Mouse (Mus musculus) stomach, embryonic 14.5 days (tissue): ENCODE results near the gene Gimap4. TPM values are rescaled to one million over a fixed set of nuclear protein-coding genes. Genes with fewer than 3 reads are reported as not detected.

ENCODE experiments used
- ATAC-seq: fragments of 200-750 bp; cut with Nextera tagmentation; 2 replicates; pipeline ENCODE4 v1.8.0; 2017; ENCODE audit warnings: low read depth, moderate TSS enrichment; ENCODE audit not compliant: insufficient number of reproducible peaks, insufficient read depth, low FRiP score
- H3K27ac ChIP-seq: fragments of 300-500 bp; sonication (generic); 2 replicates; pipeline ENCODE4 v1.5.1; 2014; ENCODE audit warnings: mild to moderate bottlenecking, low read length, moderate library complexity, mixed read lengths
- H3K27me3 ChIP-seq: fragments of 300-500 bp; sonication (generic); 2 replicates; pipeline ENCODE4 v1.6.1; 2014; ENCODE audit warnings: low read length, control low read depth, mixed read lengths; ENCODE audit not compliant: control insufficient read depth, insufficient read depth
- H3K36me3 ChIP-seq: fragments of 300-500 bp; sonication (generic); 2 replicates; pipeline ENCODE4 v1.6.1; 2014; ENCODE audit warnings: mild to moderate bottlenecking, control low read depth, low read length, moderate library complexity, mixed read lengths; ENCODE audit not compliant: control insufficient read depth, insufficient read depth
- H3K4me1 ChIP-seq: fragments of 300-500 bp; sonication (generic); 2 replicates; pipeline ENCODE4 v1.6.1; 2014; ENCODE audit warnings: low read length, control low read depth, mixed read lengths; ENCODE audit not compliant: control insufficient read depth, insufficient read depth
- H3K4me2 ChIP-seq: fragments of 300-500 bp; sonication (generic); replicated peaks from 2 replicates; pipeline ENCODE4 v1.6.1; 2014; ENCODE audit warnings: low read depth, low read length, control low read depth
- H3K4me3 ChIP-seq: fragments of 300-500 bp; sonication (generic); 2 replicates; pipeline ENCODE4 v1.5.1; 2014; ENCODE audit warnings: low read depth, low read length, control low read depth
- H3K9ac ChIP-seq: fragments of 300-500 bp; sonication (generic); replicated peaks from 2 replicates; pipeline ENCODE4 v1.6.1; 2014; ENCODE audit warnings: low read depth, mild to moderate bottlenecking, control low read depth, low read length, moderate library complexity, mixed read lengths
- H3K9me3 ChIP-seq: fragments of 300-500 bp; sonication (generic); 2 replicates; pipeline ENCODE4 v1.6.1; 2016; ENCODE audit warnings: low read depth, low read length, control low read depth; ENCODE audit not compliant: control insufficient read depth
- whole genome bisulfite sequencing: fragments of 180-500 bp; shearing (Covaris S2); extraction: QIAGEN DNeasy Blood & Tissue Kit; methylation state at CpG from one replicate; pipeline ENCODE4 v1.1.7; 2014; 5-methylcytosine and 5-hydroxymethylcytosine counted together
- polyA plus RNA-seq: library from polyadenylated mRNA; unstranded; fragments of >200 nt; fragmentation: Nextera tagmentation; extraction: Ambion mirVana; gene quantifications from 2 replicates; pipeline ENCODE4 v1.2.1, GENCODE M21; 2014

Gimap4 gene
- polyA plus RNA-seq, 1 experiment from 2014 or later = 17.5 TPM

- ATAC-seq = no peak
- WGBS = 41% methylated on average over 5 of the region's 5 CpGs
- no peaks in the 10 kb centered on the region for H3K4me1 ChIP-seq
- H3K4me2 ChIP-seq = no peak overlapping the region
- no peak overlapping the region for H3K27ac ChIP-seq
- no peaks in the 10 kb centered on the region for H3K36me3 ChIP-seq
- H3K9me3 ChIP-seq = no peaks in the 10 kb centered on the region
- no peak overlapping the region for H3K4me3 ChIP-seq
- no peak overlapping the region for H3K9ac ChIP-seq
- H3K27me3 ChIP-seq = no peaks in the 10 kb centered on the region
Observed at GRCm38 (mm10) chr6:48700251-48701075, 16.1 kb downstream of the Gimap4 start.

DNA sequence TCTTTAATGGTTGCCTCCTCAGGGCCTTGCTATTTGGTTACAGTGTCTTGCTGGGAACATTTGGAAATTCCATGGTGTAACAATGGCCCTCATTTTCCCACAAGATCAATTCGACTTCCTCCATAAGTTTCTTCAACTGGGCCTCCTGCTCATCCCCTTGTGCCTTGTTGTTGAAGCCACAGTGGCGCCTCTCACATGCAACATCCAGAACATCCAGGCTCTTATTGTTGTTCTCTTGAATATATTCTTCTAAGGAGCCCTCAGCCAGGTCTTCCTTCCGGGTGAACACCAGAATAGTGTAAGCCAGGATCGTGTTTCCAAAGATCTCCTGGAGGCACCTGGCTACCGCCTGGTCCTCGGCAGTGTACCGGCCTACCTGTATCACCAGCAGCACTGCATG, 17.8 kb downstream of the Gimap4 start:
- 82% methylated on average over 7 of the region's 7 CpGs for WGBS
- ATAC-seq = no peak
- H3K27ac ChIP-seq = no peak overlapping the region

GRCm38 (mm10) chr6:48702601-48703000, 18.3 kb downstream of the Gimap4 start:
- no peak overlapping the region for H3K4me2 ChIP-seq
- H3K9me3 ChIP-seq = no peaks in the 10 kb centered on the region
- H3K27me3 ChIP-seq = no peaks in the 10 kb centered on the region
- H3K4me3 ChIP-seq = no peak overlapping the region
- no peak overlapping the region for H3K9ac ChIP-seq
- H3K4me1 ChIP-seq = no peaks in the 10 kb centered on the region
- ATAC-seq = no peak
- no peaks in the 10 kb centered on the region for H3K36me3 ChIP-seq
- WGBS = 71% methylated on average over 5 of the region's 5 CpGs
- no peak overlapping the region for H3K27ac ChIP-seq

More for the DNA sequence above, 17.8 kb downstream of the Gimap4 start:
- Histone ChIP-seq H3K36me3 (no peaks in the 10 kb centered on the region), H3K4me1 (no peaks in the 10 kb centered on the region), H3K9ac (no peak overlapping the region), H3K27me3 (no peaks in the 10 kb centered on the region), H3K4me2 (no peak overlapping the region), H3K9me3 (no peaks in the 10 kb centered on the region), H3K4me3 (no peak overlapping the region)

GRCm38 (mm10) chr6:48704146-48704545, 19.8 kb downstream of the Gimap4 start:
- H3K4me3 ChIP-seq = no peak overlapping the region
- H3K27ac ChIP-seq = no peak overlapping the region
- H3K36me3 ChIP-seq = no peaks in the 10 kb centered on the region
- no peaks in the 10 kb centered on the region for H3K9me3 ChIP-seq
- no peaks in the 10 kb centered on the region for H3K27me3 ChIP-seq
- H3K9ac ChIP-seq = no peak overlapping the region
- no peaks in the 10 kb centered on the region for H3K4me1 ChIP-seq
- no peak for ATAC-seq
- H3K4me2 ChIP-seq = no peak overlapping the region

DNA sequence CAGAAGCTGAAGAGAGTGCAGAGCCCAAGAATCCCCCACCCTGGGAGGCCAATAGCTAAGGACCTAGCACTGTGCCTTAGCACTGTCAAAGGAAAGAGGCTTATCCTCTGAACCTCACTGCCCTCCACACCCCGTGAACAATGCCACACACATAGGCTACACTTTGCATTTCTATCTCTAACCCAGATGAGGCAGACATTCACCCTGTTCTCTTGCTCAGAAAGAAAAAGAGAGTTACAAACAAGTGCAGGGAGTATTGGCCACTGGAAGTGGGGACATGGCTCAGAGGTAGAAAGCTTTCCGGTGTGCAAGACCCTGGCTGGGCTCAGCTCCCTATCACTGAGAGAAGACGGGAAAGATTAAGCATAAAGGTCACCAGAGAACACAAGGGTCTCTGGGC, 21.8 kb downstream of the Gimap4 start:
- no peak overlapping the region; the same call in 1 of the 2 replicates for H3K9ac ChIP-seq

DNA sequence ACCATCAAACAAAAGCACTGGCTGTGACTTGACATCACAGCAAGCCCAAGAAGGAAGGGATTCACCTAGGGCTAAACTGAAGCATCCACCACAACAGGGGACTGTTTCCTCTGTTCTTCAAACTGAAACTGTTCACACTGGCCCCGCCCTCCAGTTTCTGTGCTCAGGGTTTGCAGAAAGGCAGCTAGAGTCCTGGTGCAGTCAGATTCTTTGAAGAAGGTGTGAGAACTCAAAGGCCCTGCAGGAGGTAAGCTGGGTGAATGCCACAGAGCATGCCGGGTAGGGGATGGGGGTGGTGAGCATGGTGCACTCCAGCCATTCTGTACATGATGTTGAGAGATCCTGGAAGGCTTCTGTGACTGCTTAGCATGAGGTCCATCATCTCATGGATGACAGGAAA, 34.1 kb downstream of the Gimap4 start, which contains the start of the genes Gm28053 and Gimap7:
Gm28053 (plus strand) TSS at position 153 of the 400 bp plus-strand sequence.
Gimap7 (plus strand) TSS at position 167 of the 400 bp plus-strand sequence.
- Histone ChIP-seq H3K4me3 (no peak within 1 kb of the TSS), H3K9ac (no peak within 1 kb of the TSS), H3K9me3 (no peaks in the 10 kb centered on the region), H3K27me3 (no peaks in the 10 kb centered on the region), H3K36me3 (no peaks in the 10 kb centered on the region), H3K27ac (no peak within 1 kb of the TSS), H3K4me2 (no peak within 1 kb of the TSS), H3K4me1 (no peaks in the 10 kb centered on the region)
- WGBS = 50% methylated on average over 2 of the region's 2 CpGs
- ATAC-seq = no peak

More for the DNA sequence above, 21.8 kb downstream of the Gimap4 start:
- Histone ChIP-seq H3K4me3 (no peak overlapping the region), H3K4me1 (no peaks in the 10 kb centered on the region), H3K27me3 (no peaks in the 10 kb centered on the region), H3K4me2 (no peak overlapping the region; the same call in 1 of the 2 replicates), H3K9me3 (no peaks in the 10 kb centered on the region), H3K36me3 (no peaks in the 10 kb centered on the region), H3K27ac (no peak overlapping the region)
- WGBS = 54% methylated on average over 3 of the region's 3 CpGs
- ATAC-seq = no peak

DNA sequence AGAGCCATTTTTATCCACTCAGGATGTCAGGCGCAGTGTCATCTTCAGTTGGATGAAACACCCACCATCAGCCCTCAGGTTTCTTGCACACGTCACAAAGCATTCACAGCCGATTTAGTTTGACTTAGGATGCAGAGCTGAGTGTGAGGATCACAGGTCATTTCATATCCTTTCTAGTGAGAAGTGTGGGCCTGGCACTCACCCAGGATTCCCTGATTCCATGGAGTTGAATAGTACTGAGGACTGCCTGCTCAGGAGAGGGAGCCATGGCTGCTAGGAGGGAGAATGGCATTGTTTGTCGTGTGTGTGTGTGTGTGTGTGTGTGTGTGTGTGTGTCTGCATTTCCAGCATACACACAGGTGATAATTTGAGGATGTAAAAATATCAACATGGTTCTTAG, 36.0 kb downstream of the Gimap4 start:
- H3K9me3 ChIP-seq = no peaks in the 10 kb centered on the region
- H3K4me1 ChIP-seq = 0 out of 2 replicates have a peak, but pooled peaks cover 2% of the 10 kb centered on the region
- H3K27me3 ChIP-seq = no peaks in the 10 kb centered on the region
- WGBS = 80% methylated on average over 4 of the region's 4 CpGs
- H3K4me3 ChIP-seq = no peak overlapping the region
- ATAC-seq = no peak
- H3K4me2 ChIP-seq = no peak overlapping the region
- H3K36me3 ChIP-seq = no peaks in the 10 kb centered on the region
- no peak overlapping the region for H3K27ac ChIP-seq
- H3K9ac ChIP-seq = no peak overlapping the region

DNA sequence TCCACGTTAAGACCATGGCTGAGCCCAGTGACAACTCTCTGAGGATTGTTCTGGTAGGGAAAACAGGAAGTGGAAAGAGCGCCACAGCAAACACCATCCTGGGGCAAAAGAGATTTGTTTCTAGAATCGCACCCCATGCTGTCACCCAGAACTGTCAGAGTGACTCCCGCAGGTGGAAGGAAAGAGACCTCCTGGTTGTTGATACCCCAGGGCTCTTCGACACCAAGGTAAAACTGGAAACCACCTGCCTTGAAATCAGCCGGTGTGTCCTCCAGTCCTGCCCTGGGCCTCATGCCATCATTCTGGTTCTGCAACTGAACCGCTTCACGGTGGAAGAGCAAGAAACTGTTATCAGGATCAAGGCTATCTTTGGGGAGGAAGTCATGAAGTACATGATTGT, 39.1 kb downstream of the Gimap4 start:
- ATAC-seq = no peak
- H3K9ac ChIP-seq = no peak overlapping the region
- no peaks in the 10 kb centered on the region for H3K36me3 ChIP-seq
- no peaks in the 10 kb centered on the region for H3K9me3 ChIP-seq
- H3K4me1 ChIP-seq = 0 out of 2 replicates have a peak, but pooled peaks cover 9% of the 10 kb centered on the region
- 86% methylated on average over 8 of the region's 8 CpGs for WGBS
- H3K27ac ChIP-seq = no peak overlapping the region
- H3K27me3 ChIP-seq = no peaks in the 10 kb centered on the region
- H3K4me2 ChIP-seq = no peak overlapping the region
- no peak overlapping the region for H3K4me3 ChIP-seq
